Mouse (Mus musculus): Measurements from ENCODE around the gene Tmc6.

Gene Tmc6

GRCm38 (mm10) chr11:117810401-117811046 lies 28.5 kb upstream of the Tmc6 start:
- 4% methylated on average over 21 of the region's 21 CpGs for whole genome bisulfite sequencing

DNA sequence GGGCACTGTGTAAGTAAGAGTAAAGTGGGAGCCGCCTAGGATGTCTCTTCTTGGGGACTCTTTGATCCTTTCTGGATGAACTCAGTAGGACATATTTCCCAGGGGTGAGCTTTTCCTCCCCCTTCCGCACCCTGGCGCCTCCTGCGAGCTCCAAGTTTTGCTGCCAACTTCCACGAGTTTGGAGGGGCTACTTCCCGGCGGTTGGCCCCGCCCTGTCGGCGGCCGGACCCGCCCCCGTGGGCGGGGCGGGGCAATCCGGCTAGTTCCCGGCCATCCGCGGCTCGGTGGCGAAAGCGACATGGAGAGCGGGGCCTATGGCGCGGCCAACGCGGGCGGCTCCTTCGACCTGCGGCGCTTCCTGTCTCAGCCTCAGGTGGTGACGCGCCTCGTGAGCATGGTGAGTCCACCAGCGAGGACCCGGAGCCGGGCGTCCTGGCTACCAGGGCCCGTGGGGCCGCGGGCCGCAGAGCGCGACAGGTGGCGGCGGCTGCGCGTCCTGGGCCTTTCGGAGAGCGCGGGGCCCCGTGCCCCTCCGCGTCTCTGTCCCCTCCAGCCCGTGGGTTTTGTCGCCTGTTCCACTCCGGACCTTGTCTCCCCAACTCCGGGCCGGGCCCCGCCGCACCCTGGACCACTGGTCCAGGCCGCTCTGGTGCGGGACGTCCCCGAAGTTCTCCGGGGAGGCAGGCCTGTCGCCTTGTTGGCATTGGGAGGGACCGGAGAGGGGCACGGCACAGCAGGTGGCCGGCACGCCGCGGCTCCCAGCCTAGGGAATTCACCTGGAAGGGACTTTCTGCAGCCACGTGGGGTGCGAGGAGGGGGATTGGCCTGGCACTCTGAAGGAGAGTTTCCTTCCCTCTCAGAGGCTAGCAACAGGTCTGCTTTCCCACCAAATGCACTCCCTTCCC lies 27.7 kb upstream of the Tmc6 start, which contains the start of the genes Gm20708 and Syngr2:
Gene Gm20708 (plus strand): TSS at position 262 of the 905 bp plus-strand sequence.
Gene Syngr2 (plus strand): TSS at position 262 of the 905 bp plus-strand sequence.
- 1% methylated on average over 69 of the region's 75 CpGs for WGBS

DNA sequence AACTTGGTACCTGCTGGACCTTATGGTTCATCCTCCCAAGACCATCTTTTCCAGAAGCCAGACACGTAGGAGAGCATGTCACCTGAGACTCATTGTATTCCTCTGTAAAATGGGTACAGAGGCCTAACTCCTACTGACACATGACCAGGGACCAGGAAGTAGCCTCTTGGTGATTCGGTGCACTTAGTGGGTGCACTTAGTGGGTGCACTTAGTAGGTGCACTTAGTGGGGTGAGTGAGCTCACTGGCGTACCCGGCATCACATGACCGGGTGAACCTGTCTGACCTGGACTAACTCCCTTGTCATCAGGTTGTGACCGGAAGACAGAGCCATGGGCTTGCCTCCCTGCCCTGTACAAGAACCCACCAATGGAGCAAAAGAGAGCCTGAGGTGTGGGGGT lies 24.8 kb upstream of the Tmc6 start:
- 96% methylated on average over 6 of the region's 6 CpGs for WGBS

DNA sequence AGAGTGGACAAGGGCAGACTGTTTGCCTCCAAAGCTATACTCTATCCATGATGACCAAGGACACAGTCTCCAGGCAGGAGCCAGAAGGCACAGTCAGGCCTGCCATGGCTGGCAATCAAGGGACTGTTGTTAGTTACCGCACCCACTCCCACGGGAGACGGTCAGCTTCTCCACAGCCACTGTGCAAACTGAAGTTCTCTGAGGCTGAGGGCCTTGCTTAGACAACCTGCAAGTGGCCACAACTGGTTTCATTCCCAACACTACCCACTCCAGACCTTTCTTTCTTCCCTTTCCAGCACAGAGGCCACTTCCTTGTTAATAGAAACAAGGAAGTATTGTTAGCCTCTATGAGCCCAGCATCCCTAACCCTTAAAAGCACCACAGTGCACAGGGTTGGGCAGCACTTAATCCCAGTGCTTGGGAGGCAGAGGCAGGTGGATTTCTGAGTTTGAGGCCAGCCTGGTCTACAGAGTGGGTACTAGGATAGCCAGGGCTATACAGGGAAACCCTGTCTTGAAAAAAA lies 21.2 kb upstream of the Tmc6 start:
- 66% methylated on average over 3 of the region's 3 CpGs for WGBS

DNA sequence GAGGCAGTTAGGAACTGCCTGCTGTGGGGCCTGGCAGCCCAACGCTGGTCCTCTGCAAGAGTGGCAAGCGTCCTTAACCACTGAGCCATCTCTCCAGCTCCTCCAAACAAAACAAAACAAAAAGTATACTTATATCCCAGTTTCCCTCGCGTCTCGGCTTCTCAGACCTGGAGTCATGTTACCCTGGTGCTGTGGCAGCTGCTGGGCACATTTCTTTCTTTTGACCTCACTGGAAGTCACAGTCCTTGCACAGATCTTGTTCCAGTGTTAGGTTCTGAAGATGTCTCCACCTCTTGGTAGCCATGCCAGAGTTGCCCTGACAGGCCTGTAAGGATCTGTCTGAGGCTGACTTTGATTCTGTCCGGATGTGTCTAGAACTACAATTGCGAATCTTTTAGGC lies 19.7 kb upstream of the Tmc6 start:
- WGBS = 90% methylated on average over 7 of the region's 7 CpGs

DNA sequence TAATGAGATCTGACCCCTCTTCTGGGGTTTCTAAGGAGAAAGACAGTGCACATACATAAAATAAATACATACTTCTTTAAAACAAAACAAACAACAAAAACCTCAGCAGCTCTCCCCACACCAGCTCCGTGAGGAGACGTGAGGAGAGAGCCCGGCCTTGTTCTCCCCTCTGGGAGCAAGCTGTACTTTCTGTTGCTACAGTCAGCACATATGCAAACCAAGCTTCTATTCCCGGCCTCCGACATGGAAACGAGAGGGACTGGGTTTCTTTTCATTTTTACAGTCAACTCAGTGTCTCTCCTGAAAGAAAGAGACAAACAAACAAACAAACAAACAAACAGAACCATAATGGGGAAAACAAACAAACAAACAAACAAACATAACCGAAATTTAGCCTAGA lies 18.0 kb upstream of the Tmc6 start:
- 66% methylated on average over 7 of the region's 7 CpGs for WGBS

DNA sequence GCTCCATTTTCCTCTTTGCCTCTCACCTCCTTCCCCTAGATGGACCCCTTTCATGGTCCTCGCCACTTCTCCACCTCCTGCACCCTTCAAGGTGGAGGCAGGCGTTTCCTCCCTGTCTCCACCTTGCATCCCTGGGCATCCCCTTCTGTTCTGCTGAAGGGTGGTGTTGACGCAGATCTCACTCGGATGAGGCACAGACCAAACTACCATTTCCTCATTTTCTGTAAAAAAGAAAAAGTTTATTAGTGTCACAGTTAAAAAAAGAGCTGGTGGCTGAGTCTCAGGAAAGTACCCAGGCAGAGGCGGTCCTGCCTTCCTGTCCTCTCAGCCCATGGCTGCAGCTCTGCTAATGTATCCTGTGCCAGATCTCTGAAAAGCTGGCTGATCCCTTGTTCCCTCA lies 17.2 kb upstream of the Tmc6 start:
- 60% methylated on average over 5 of the region's 5 CpGs for WGBS

- WGBS = 68% methylated on average over 2 of the region's 2 CpGs
Observed at GRCm38 (mm10) chr11:117798160-117798541, 16.2 kb upstream of the Tmc6 start.

DNA sequence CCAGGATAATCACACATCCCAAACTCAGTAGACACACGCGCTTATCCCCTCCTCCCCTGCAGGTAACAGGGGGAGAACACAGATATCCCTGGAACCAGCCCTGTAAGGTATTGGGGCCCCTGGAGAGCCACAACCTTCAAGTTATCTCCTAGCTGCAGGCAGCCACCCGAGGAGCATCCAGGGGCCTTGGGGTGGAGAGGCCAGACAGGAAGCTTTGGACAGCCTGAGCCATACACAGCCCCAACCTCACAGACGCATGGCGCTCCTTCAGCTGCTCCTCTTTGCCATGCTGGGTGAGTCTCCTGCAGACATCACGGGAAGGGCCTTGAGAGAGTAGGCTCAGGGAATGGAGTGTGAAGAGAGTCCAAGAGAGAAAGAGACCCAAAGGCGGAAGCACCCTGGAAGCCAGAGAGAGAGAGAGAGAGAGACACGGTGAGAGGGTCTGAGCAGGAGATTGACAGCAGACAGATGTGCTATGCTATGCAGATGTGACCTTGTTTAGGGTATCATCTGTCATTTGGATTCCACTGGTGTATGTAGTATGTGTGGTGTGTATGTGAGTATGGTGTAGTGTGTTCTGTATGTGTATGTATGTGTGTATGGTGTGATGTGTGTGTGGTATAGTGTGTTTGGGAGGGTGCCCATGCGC lies 15.6 kb upstream of the Tmc6 start, which contains the start of gene 6030468B19Rik:
Gene 6030468B19Rik (plus strand): TSS at position 150 of the 649 bp plus-strand sequence.
- 85% methylated on average over 9 of the region's 9 CpGs for WGBS

- 82% methylated on average over 5 of the region's 5 CpGs for WGBS
Observed at GRCm38 (mm10) chr11:117796954-117797353, 15.0 kb upstream of the Tmc6 start.

- 76% methylated on average over 4 of the region's 4 CpGs for WGBS
Observed at GRCm38 (mm10) chr11:117794035-117794551, 12.1 kb upstream of the Tmc6 start.

DNA sequence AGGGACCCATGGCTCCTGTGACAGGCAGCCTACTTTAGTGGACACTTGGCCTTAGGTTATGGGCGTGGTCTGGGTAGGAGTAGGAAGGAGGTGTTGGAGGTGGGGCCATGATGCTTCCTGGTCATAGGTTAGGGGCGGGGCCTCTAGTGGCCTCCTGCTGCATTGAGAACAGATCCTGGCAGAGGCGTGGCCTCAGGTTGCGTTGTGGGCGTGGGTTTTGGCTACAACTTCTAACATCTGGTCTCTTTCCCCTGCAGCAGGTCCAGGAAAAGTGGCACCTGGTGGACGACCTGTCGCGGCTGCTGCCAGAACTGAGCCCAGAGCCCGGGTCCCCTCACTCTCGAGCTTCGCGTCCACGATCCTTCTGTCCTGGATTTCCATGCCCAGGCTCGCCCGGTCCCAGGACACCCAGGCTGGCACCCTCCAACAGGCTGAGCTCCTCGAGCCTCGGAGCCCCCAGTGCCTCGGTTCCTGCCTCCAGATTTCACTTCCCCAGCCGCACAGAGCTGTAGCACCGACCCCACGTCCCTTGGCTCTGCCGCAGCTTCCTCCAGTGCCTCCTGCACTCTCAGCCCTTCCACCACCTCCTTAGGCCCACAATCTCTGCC lies 10.4 kb upstream of the Tmc6 start:
- WGBS = 36% methylated on average over 22 of the region's 22 CpGs

- 90% methylated on average over 9 of the region's 9 CpGs for WGBS
Observed at GRCm38 (mm10) chr11:117791441-117791761, 9.4 kb upstream of the Tmc6 start.

DNA sequence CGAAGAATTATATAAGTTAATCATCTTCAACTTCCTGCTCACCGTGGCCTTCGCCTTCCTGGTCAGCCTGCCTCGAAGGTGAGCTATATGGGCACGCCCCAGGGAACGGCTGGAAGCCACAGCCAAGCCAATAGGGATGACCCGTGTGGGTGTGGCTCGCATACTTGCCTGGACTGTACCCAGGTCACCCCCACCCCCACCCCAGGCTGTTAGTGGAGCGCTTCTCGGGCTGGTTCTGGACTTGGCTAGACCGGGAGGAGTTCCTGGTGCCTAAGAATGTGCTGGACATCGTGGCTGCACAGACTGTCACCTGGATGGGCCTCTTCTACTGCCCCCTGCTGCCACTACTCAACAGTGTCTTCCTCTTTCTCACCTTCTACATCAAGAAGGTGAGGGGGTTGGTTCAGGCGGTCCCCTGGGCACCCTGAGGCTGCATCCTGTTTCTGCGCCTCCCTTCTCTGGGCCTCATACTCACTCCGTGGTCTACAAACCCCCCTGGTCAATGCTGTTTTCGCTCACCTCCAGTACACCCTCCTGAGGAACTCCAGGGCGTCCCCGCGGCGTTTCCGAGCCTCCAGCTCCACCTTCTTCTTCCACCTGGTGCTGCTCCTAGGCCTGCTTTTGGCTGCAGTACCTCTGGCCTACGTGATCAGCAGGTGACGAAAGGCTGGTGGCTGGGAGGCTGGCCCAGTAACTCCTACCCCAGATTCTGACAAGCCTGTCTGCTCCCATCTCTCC lies 8.9 kb upstream of the Tmc6 start:
- WGBS = 61% methylated on average over 23 of the region's 23 CpGs

- WGBS = 15% methylated on average over 14 of the region's 14 CpGs
Observed at GRCm38 (mm10) chr11:117790286-117790685, 8.3 kb upstream of the Tmc6 start.

DNA sequence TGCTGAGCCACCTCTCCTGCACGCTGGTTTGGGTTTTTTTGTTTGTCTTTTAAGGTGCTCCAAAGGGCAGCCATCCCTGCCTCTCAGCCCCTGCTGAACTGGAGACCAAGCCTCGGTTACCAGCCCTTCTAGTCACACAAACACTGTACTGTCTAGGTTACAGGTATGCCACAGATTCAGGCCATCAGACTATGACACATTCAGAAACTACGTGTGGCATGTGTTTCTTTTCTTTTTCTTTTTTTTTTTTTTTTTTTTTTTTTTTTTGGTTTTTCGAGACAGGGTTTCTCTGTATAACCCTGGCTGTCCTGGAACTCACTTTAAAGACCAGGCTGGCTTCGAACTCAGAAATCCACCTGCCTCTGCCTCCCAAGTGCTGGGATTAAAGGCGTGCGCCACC lies 6.5 kb upstream of the Tmc6 start:
- WGBS = 92% methylated on average over 7 of the region's 7 CpGs

- 25% methylated on average over 10 of the region's 10 CpGs for WGBS
Observed at GRCm38 (mm10) chr11:117786294-117786693, 4.3 kb upstream of the Tmc6 start.

DNA sequence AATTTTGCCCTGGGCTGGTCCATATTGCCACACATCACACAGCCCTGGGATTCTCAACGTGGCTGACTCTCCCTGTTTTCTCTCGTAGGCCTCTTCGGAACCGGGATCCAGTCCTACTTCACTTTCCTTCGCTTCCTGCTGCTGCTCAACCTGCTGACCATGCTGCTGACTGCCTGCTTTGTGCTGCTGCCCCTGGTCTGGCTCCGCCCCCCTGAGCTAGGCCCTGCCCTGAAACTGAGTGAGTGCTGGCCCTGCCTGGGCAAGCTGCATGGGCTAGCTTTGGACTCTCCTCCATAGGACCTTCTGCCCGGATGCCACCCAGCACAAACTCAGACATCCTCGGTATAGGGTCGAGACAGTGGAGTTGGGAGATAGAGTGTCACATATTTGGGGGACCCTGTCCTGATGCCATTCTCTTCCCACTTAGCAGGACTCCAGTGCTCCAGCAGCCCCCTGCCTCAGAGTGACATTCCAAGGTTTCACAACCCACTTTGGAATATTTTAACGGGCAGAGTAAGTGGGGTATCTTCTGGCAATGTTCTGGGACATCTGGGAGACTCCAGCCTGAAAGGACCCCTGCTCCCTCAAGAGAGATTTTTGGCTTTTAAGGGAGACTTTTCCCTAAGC lies 1.8 kb upstream of the Tmc6 start:
- 67% methylated on average over 10 of the region's 10 CpGs for WGBS

- 12% methylated on average over 30 of the region's 31 CpGs for WGBS
Observed at GRCm38 (mm10) chr11:117783089-117783488, 1.1 kb upstream of the Tmc6 start.

GRCm38 (mm10) chr11:117782705-117783034 lies 672 bp upstream of the Tmc6 start:
- WGBS = 77% methylated on average over 9 of the region's 9 CpGs

All from cerebral cortex, adult 2 months (tissue).